Mouse (Mus musculus) G1E (cell line): ENCODE data around the gene Ctla4. TPM values are rescaled to one million over a fixed set of nuclear protein-coding genes. Genes with fewer than 3 reads are reported as not detected.
A peak's percentile ranks its signal among the peaks of the same experiment; 100 is the strongest.

Experiments used
- ATAC-seq: 2 replicates; pipeline ENCODE4 v1.8.0; 2016; ENCODE audit warnings: mild to moderate bottlenecking; ENCODE audit not compliant: insufficient number of reproducible peaks, poor library complexity, low FRiP score, severe bottlenecking; ENCODE audit errors: extremely low read depth
- DNase-seq: peaks from one replicate; pipeline ENCODE4 v3.0.0; 2012; ENCODE audit warnings: low spot score
- H3K27me3 ChIP-seq: 2 replicates; pipeline ENCODE4 v1.6.1; 2012; ENCODE audit warnings: mild to moderate bottlenecking, low read length, inconsistent platforms; ENCODE audit not compliant: insufficient read depth
- H3K36me3 ChIP-seq: replicated peaks from 2 replicates; pipeline ENCODE3; 2012; ENCODE audit warnings: mild to moderate bottlenecking, inconsistent platforms
- H3K4me1 ChIP-seq: 2 replicates; pipeline ENCODE4 v1.6.1; 2012; ENCODE audit warnings: low read depth, low read length, inconsistent platforms, mixed read lengths; ENCODE audit not compliant: insufficient read depth
- H3K4me3 ChIP-seq: 2 replicates; pipeline ENCODE4 v1.5.1; 2012; ENCODE audit warnings: low read depth, mild to moderate bottlenecking, inconsistent platforms, low read length, moderate library complexity, mixed read lengths
- H3K9me3 ChIP-seq: replicated peaks from 2 replicates; pipeline ENCODE4 v1.6.1; 2012; ENCODE audit warnings: inconsistent platforms
- CTCF ChIP-seq: IDR thresholded peaks from 2 replicates; pipeline ENCODE4 v1.5.1; 2012; ENCODE audit warnings: low read depth, low read length, inconsistent platforms, mixed read lengths
- GATA1 ChIP-seq: IDR thresholded peaks from 2 replicates; pipeline ENCODE4 v1.6.1; 2012; ENCODE audit warnings: borderline replicate concordance, low read length, inconsistent platforms, mixed read lengths
- GATA2 ChIP-seq: IDR thresholded peaks from 2 replicates; pipeline ENCODE4 v1.6.1; 2012; ENCODE audit warnings: low read depth, low read length, inconsistent platforms, borderline replicate concordance
- POLR2AphosphoS5 ChIP-seq: IDR thresholded peaks from 2 replicates; pipeline ENCODE4 v1.6.1; 2012; ENCODE audit warnings: low read depth, low read length, inconsistent platforms; ENCODE audit not compliant: insufficient replicate concordance
- TAL1 ChIP-seq: conservative IDR thresholded peaks from 2 replicates; pipeline ENCODE4 v1.6.1; 2012; ENCODE audit warnings: low read depth, low read length, inconsistent platforms, mixed read lengths
- polyA plus RNA-seq: library from polyadenylated mRNA; stranded (reverse); fragments of >175 nt; gene quantifications from 2 replicates; pipeline ENCODE4 v1.2.3, GENCODE M21; 2012
- total RNA-seq, 2 experiments: library from RNA; stranded (forward) in 1 of 2; stranded (reverse) in 1 of 2; fragments of 200-1000 nt in 1 of 2; fragments of >200 nt in 1 of 2; fragmentation: Nextera tagmentation in 1 of 2; gene quantifications; 2 replicates each; pipeline ENCODE4 v1.2.3; 2014 to 2017

Gene Ctla4
- total and polyA plus RNA-seq, 3 experiments, result 0.11 TPM; not detected in 2

DNA sequence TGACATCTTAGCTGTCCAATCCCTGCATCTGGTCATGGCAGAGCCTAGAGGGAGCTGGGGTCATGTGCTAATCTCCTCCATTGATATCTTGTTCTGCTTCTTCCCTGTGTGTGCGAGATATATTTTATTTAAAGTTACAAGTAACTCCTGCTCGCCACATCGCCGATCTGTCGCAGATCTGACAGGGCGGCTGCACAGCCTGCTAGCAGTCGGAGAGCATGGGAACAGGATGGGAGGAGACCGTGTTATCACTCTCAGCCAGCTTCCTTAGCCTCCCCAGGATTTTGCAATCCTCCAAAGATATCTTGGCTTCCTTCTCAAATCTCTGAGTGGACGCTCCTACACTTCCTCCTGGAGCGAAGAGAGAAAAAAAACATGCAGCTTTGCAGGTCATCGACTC lies 73.7 kb downstream of the Ctla4 start:
- DNase-seq (no peak), ATAC-seq (peak; percentile 43)
- TF ChIP-seq CTCF, result no peak
- TF ChIP-seq GATA2, result no peak
- no peak for TF ChIP-seq TAL1
- TF ChIP-seq GATA1, result no peak
- TF ChIP-seq POLR2AphosphoS5, result no peak
- Histone ChIP-seq H3K4me3 (no peak overlapping the region), H3K36me3 (no peaks in the 10 kb centered on the region), H3K4me1 (peaks cover 6% of the 10 kb centered on the region), H3K27me3 (peaks cover 5% of the 10 kb centered on the region; the same call in 1 of the 2 replicates), H3K9me3 (no peaks in the 10 kb centered on the region)

GRCm38 (mm10) chr1:60961080-60961479 lies 74.3 kb downstream of the Ctla4 start:
- Histone ChIP-seq H3K4me3 (no peak overlapping the region), H3K9me3 (no peaks in the 10 kb centered on the region), H3K4me1 (peaks cover 6% of the 10 kb centered on the region), H3K27me3 (peaks cover 5% of the 10 kb centered on the region; the same call in 1 of the 2 replicates), H3K36me3 (no peaks in the 10 kb centered on the region)
- ATAC-seq (no peak), DNase-seq (peak; percentile 7)
- TF ChIP-seq GATA1 (no peak), GATA2 (no peak), POLR2AphosphoS5 (no peak), TAL1 (no peak), CTCF (no peak)

DNA sequence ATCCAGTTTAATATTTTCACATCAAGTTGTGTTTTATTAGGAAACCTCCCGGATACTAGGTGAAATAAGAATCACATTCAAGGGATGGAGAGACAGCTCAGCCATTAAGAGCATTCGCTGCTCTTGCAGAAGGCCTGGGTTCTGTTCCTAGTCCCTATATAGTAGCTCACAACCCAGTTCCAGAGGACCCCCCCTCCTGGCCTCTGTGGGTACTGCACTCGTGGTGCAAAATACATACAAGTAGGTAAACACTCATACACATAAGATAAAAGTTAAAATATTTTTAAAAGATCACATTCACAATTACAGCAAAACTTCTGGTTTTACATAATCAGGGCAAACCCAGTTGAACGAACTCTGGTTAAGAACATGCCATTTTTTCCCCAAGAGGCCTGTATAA lies 75.3 kb downstream of the Ctla4 start:
- DNase-seq (no peak), ATAC-seq (no peak)
- Histone ChIP-seq H3K36me3 (no peaks in the 10 kb centered on the region), H3K9me3 (no peaks in the 10 kb centered on the region), H3K4me1 (peaks cover 6% of the 10 kb centered on the region), H3K27me3 (peaks cover 5% of the 10 kb centered on the region; the same call in 1 of the 2 replicates), H3K4me3 (no peak overlapping the region)
- TF ChIP-seq CTCF, result no peak
- no peak for TF ChIP-seq GATA1
- no peak for TF ChIP-seq TAL1

Other genes starting within 250 kb of the Ctla4 start
- gene Cd28, start 170.2 kb upstream of the Ctla4 start, total RNA-seq (2014; fragmentation: Nextera tagmentation), result not detected in 2 replicates
- gene Cd28, start 170.2 kb upstream of the Ctla4 start, total RNA-seq (2017), result 0.27 and 0.29 TPM in 2 replicates
- gene Cd28, start 170.2 kb upstream of the Ctla4 start, polyA plus RNA-seq, result not detected in 2 replicates
- gene Icos, start 90.9 kb downstream of the Ctla4 start, total RNA-seq (2014; fragmentation: Nextera tagmentation), result not detected in 2 replicates
- 0.33 TPM in 1 of 2 replicates, not detected in the other for gene Icos, start 90.9 kb downstream of the Ctla4 start, total RNA-seq (2017)
- gene Icos, start 90.9 kb downstream of the Ctla4 start, polyA plus RNA-seq, result not detected in 2 replicates